Mouse (Mus musculus): ENCODE data around the gene Gatm. TPM values are rescaled to one million over a fixed set of nuclear protein-coding genes. Genes with fewer than 3 reads are reported as not detected.

Gatm gene
- total RNA-seq, 1 experiment from 2014 or later, result 40.8 TPM

- ATAC-seq (replicated peaks in 1 of 2; ENCODE audit: insufficient read depth in 1 of 2, low FRiP score in 2 of 2, low TSS enrichment in 1 of 2, low read depth in 1 of 2, poor library complexity in 2 of 2, severe bottlenecking in 2 of 2), result no peak
Measured at GRCm38 (mm10) chr2:122621337-122622110, 10.4 kb upstream of the Gatm start.

- ATAC-seq (replicated peaks in 1 of 2; ENCODE audit: insufficient read depth in 1 of 2, low FRiP score in 2 of 2, low TSS enrichment in 1 of 2, low read depth in 1 of 2, poor library complexity in 2 of 2, severe bottlenecking in 2 of 2), result no peak
Measured at GRCm38 (mm10) chr2:122618719-122619118, 7.6 kb upstream of the Gatm start.

GRCm38 (mm10) chr2:122617792-122618191 lies 6.7 kb upstream of the Gatm start:
- no peak for ATAC-seq (replicated peaks in 1 of 2; ENCODE audit: insufficient read depth in 1 of 2, low FRiP score in 2 of 2, low TSS enrichment in 1 of 2, low read depth in 1 of 2, poor library complexity in 2 of 2, severe bottlenecking in 2 of 2)

GRCm38 (mm10) chr2:122616237-122616636 lies 5.1 kb upstream of the Gatm start:
- ATAC-seq (replicated peaks in 1 of 2; ENCODE audit: insufficient read depth in 1 of 2, low FRiP score in 2 of 2, low TSS enrichment in 1 of 2, low read depth in 1 of 2, poor library complexity in 2 of 2, severe bottlenecking in 2 of 2), result no peak

GRCm38 (mm10) chr2:122611654-122611973 lies 511 bp upstream of the Gatm start:
- no peak for ATAC-seq (replicated peaks in 1 of 2; ENCODE audit: insufficient read depth in 1 of 2, low FRiP score in 2 of 2, low TSS enrichment in 1 of 2, low read depth in 1 of 2, poor library complexity in 2 of 2, severe bottlenecking in 2 of 2)

- ATAC-seq (replicated peaks in 1 of 2; ENCODE audit: insufficient read depth in 1 of 2, low FRiP score in 2 of 2, low TSS enrichment in 1 of 2, low read depth in 1 of 2, poor library complexity in 2 of 2, severe bottlenecking in 2 of 2), result no peak
Measured at GRCm38 (mm10) chr2:122608820-122609219, 2.3 kb downstream of the Gatm start.

- no peak for ATAC-seq (replicated peaks in 1 of 2; ENCODE audit: insufficient read depth in 1 of 2, low FRiP score in 2 of 2, low TSS enrichment in 1 of 2, low read depth in 1 of 2, poor library complexity in 2 of 2, severe bottlenecking in 2 of 2)
Measured at GRCm38 (mm10) chr2:122605829-122606228, 5.3 kb downstream of the Gatm start.

- ATAC-seq (replicated peaks in 1 of 2; ENCODE audit: insufficient read depth in 1 of 2, low FRiP score in 2 of 2, low TSS enrichment in 1 of 2, low read depth in 1 of 2, poor library complexity in 2 of 2, severe bottlenecking in 2 of 2), result no peak
Measured at GRCm38 (mm10) chr2:122601354-122601753, 9.7 kb downstream of the Gatm start.

GRCm38 (mm10) chr2:122599736-122600135 lies 11.4 kb downstream of the Gatm start:
- no peak for ATAC-seq (replicated peaks in 1 of 2; ENCODE audit: insufficient read depth in 1 of 2, low FRiP score in 2 of 2, low TSS enrichment in 1 of 2, low read depth in 1 of 2, poor library complexity in 2 of 2, severe bottlenecking in 2 of 2)

GRCm38 (mm10) chr2:122595461-122595860 lies 15.6 kb downstream of the Gatm start:
- ATAC-seq (replicated peaks in 1 of 2; ENCODE audit: insufficient read depth in 1 of 2, low FRiP score in 2 of 2, low TSS enrichment in 1 of 2, low read depth in 1 of 2, poor library complexity in 2 of 2, severe bottlenecking in 2 of 2), result no peak

- no peak for ATAC-seq (replicated peaks in 1 of 2; ENCODE audit: insufficient read depth in 1 of 2, low FRiP score in 2 of 2, low TSS enrichment in 1 of 2, low read depth in 1 of 2, poor library complexity in 2 of 2, severe bottlenecking in 2 of 2)
Measured at GRCm38 (mm10) chr2:122591213-122591612, 19.9 kb downstream of the Gatm start.

- ATAC-seq (replicated peaks in 1 of 2; ENCODE audit: insufficient read depth in 1 of 2, low FRiP score in 2 of 2, low TSS enrichment in 1 of 2, low read depth in 1 of 2, poor library complexity in 2 of 2, severe bottlenecking in 2 of 2), result no peak
Measured at GRCm38 (mm10) chr2:122590351-122590750, 20.8 kb downstream of the Gatm start.

GRCm38 (mm10) chr2:122587861-122588519 lies 23.1 kb downstream of the Gatm start:
- ATAC-seq (replicated peaks in 1 of 2; ENCODE audit: insufficient read depth in 1 of 2, low FRiP score in 2 of 2, low TSS enrichment in 1 of 2, low read depth in 1 of 2, poor library complexity in 2 of 2, severe bottlenecking in 2 of 2), result no peak

GRCm38 (mm10) chr2:122586258-122586657 lies 24.8 kb downstream of the Gatm start:
- ATAC-seq (replicated peaks in 1 of 2; ENCODE audit: insufficient read depth in 1 of 2, low FRiP score in 2 of 2, low TSS enrichment in 1 of 2, low read depth in 1 of 2, poor library complexity in 2 of 2, severe bottlenecking in 2 of 2), result peak; percentile 54 to 68; a peak in 3 of 4 replicates

GRCm38 (mm10) chr2:122582324-122582723 lies 28.8 kb downstream of the Gatm start:
- ATAC-seq (replicated peaks in 1 of 2; ENCODE audit: insufficient read depth in 1 of 2, low FRiP score in 2 of 2, low TSS enrichment in 1 of 2, low read depth in 1 of 2, poor library complexity in 2 of 2, severe bottlenecking in 2 of 2), result no peak

- ATAC-seq (replicated peaks in 1 of 2; ENCODE audit: insufficient read depth in 1 of 2, low FRiP score in 2 of 2, low TSS enrichment in 1 of 2, low read depth in 1 of 2, poor library complexity in 2 of 2, severe bottlenecking in 2 of 2), result no peak
Measured at GRCm38 (mm10) chr2:122581361-122582017, 29.6 kb downstream of the Gatm start.

GRCm38 (mm10) chr2:122580426-122580825 lies 30.7 kb downstream of the Gatm start:
- no peak for ATAC-seq (replicated peaks in 1 of 2; ENCODE audit: insufficient read depth in 1 of 2, low FRiP score in 2 of 2, low TSS enrichment in 1 of 2, low read depth in 1 of 2, poor library complexity in 2 of 2, severe bottlenecking in 2 of 2)

GRCm38 (mm10) chr2:122577316-122577715 lies 33.8 kb downstream of the Gatm start:
- ATAC-seq (replicated peaks in 1 of 2; ENCODE audit: insufficient read depth in 1 of 2, low FRiP score in 2 of 2, low TSS enrichment in 1 of 2, low read depth in 1 of 2, poor library complexity in 2 of 2, severe bottlenecking in 2 of 2), result no peak
